Mouse (Mus musculus) liver, postnatal 0 days (tissue): ENCODE measurements around the gene Lmna. TPM values are rescaled to one million over a fixed set of nuclear protein-coding genes. Genes with fewer than 3 reads are reported as not detected.

Experiments
- ATAC-seq: fragments of 200-750 bp; cut with Nextera tagmentation; 2 replicates; pipeline ENCODE4 v1.8.0; 2017; ENCODE audit warnings: mild to moderate bottlenecking, moderate library complexity
- DNase-seq: peaks from one replicate; pipeline ENCODE4 v3.0.0-alpha.2; 2016
- H3K27ac ChIP-seq: fragments of 300-500 bp; sonication (generic); 2 replicates; pipeline ENCODE4 v1.5.1; 2014; ENCODE audit warnings: antibody characterized with exemption, moderate library complexity, mild to moderate bottlenecking, low read depth
- H3K27me3 ChIP-seq: fragments of 300-500 bp; sonication (generic); 2 replicates; pipeline ENCODE4 v1.6.1; 2014; ENCODE audit warnings: low read length, control low read depth, mixed read lengths; ENCODE audit not compliant: insufficient read depth
- H3K36me3 ChIP-seq: fragments of 300-500 bp; sonication (generic); replicated peaks from 2 replicates; pipeline ENCODE4 v1.6.1; 2014; ENCODE audit warnings: mild to moderate bottlenecking, control low read depth, low read length, moderate library complexity, mixed read lengths; ENCODE audit not compliant: insufficient read depth
- H3K4me1 ChIP-seq: fragments of 300-500 bp; sonication (generic); 2 replicates; pipeline ENCODE4 v1.6.1; 2014; ENCODE audit warnings: antibody characterized with exemption, mild to moderate bottlenecking, control low read depth; ENCODE audit not compliant: insufficient read depth
- H3K4me2 ChIP-seq: fragments of 300-500 bp; sonication (generic); 2 replicates; pipeline ENCODE4 v1.6.1; 2014; ENCODE audit warnings: low read depth, mild to moderate bottlenecking, low read length, moderate library complexity, mixed read lengths
- H3K4me3 ChIP-seq: fragments of 300-500 bp; sonication (generic); 2 replicates; pipeline ENCODE4 v1.5.1; 2014; ENCODE audit warnings: low read depth, low read length
- H3K9ac ChIP-seq: fragments of 300-500 bp; sonication (generic); replicated peaks from 2 replicates; pipeline ENCODE4 v1.6.1; 2014; ENCODE audit warnings: mild to moderate bottlenecking, moderate library complexity
- H3K9me3 ChIP-seq: fragments of 300-500 bp; sonication (generic); 2 replicates; pipeline ENCODE4 v1.6.1; 2016; ENCODE audit warnings: mild to moderate bottlenecking, control low read depth, low read length, mixed read lengths
- CTCF ChIP-seq: sonication (generic); IDR thresholded peaks from 2 replicates; pipeline ENCODE4 v1.5.1; 2016; ENCODE audit warnings: antibody characterized with exemption, low read depth
- EP300 ChIP-seq: IDR thresholded peaks from 2 replicates; pipeline ENCODE4 v1.6.1; 2016; ENCODE audit warnings: antibody characterized with exemption, low read depth, mild to moderate bottlenecking
- WGBS: fragments of 180-500 bp; shearing (Covaris S2); extraction: QIAGEN DNeasy Blood & Tissue Kit; methylation state at CpG from one replicate; pipeline ENCODE4 v1.1.7; 2014; ENCODE audit not compliant: insufficient replicate concordance; 5-methylcytosine and 5-hydroxymethylcytosine counted together
- polyA plus RNA-seq: library from polyadenylated mRNA; unstranded; fragments of >200 nt; fragmentation: Nextera tagmentation; extraction: Ambion mirVana; gene quantifications from 2 replicates; pipeline ENCODE4 v1.2.1, GENCODE M21; 2015

Gene Lmna
- polyA plus RNA-seq, 1 experiment from 2014 or later = 73.4 TPM

DNA sequence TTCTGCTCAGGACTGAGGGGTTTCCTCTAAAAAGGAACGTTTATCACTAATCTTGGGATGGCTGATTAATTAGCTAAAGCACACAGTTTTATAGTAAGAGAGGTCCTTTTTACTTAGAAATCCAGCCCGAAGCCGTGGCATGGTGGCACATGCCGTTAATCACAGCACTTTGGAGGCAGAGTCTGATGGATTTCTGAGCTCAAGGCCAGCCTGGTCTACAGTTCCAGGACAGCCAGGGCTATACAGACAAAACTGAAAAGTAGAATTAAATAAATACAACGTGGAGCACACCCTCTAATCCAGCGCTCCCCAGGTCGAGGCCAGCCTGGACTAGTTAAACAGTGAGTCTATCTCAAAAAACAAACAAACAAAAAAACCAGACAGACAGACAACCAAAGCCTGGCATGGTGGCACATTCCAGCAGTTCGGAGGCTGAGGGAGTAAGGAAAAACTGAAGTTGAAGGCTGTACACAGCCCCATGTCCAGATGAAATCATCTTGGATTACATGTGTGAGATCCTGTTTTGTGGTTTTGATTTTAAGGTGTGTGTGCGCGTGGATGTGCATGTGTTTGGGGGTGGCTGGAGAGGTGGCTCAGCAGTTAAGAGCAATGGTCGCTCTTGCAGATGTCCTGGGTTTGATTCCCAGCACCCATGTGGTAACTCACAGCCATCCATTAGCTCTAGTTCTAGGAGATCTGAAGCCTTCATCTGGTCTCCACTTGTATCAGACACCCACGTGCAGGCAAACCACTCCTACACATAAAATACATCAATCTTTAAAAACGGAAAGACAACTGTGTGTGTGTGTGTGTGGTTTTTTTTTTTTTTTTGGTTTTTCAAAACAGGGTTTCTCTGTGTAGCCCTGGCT is 899 bp upstream of the Lmna start:
- Histone ChIP-seq H3K4me3 (peak overlapping the region; percentile 42), H3K27ac (peak overlapping the region; percentile 86), H3K9ac (peak overlapping the region; percentile 54; the same call in 1 of the 2 replicates), H3K36me3 (no peaks in the 10 kb centered on the region), H3K27me3 (no peaks in the 10 kb centered on the region), H3K4me1 (peaks cover 42% of the 10 kb centered on the region), H3K9me3 (no peaks in the 10 kb centered on the region), H3K4me2 (peak overlapping the region; percentile 79)
- no peak; the same call in 1 of the 2 replicates for TF ChIP-seq EP300
- TF ChIP-seq CTCF = no peak
- DNase-seq (no peak), ATAC-seq (no peak)
- 37% methylated on average over 13 of the region's 13 CpGs for WGBS

DNA sequence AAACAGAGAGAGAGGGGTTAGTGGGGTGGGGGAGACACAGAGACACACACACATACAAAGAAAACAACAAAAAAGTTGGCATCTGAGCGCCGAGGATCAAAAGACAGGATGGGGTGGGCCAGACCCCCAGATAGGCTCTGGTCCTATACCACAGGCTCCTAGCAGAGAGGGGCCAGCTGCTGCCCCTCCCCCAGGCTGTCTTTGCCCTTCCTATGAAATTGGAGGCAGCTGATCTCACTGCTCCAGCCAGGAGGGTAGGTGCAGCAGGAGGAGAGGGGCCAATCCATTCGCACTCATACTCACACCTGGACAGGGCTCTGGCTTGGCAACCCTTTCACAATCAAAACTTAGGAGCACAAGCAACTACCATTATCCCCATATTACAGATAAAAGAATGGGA is 506 bp downstream of the Lmna start:
- peak overlapping the region; percentile 42 for H3K4me3 ChIP-seq
- DNase-seq (no peak), ATAC-seq (peak; percentile 2)
- no peaks in the 10 kb centered on the region for H3K9me3 ChIP-seq
- H3K27ac ChIP-seq = peak overlapping the region; percentile 86
- H3K27me3 ChIP-seq = no peaks in the 10 kb centered on the region
- TF ChIP-seq CTCF (no peak), EP300 (no peak)
- WGBS = 60% methylated on average over 3 of the region's 3 CpGs
- no peaks in the 10 kb centered on the region for H3K36me3 ChIP-seq
- peaks cover 42% of the 10 kb centered on the region for H3K4me1 ChIP-seq
- H3K9ac ChIP-seq = peak overlapping the region; percentile 54
- H3K4me2 ChIP-seq = peak overlapping the region; percentile 79

DNA sequence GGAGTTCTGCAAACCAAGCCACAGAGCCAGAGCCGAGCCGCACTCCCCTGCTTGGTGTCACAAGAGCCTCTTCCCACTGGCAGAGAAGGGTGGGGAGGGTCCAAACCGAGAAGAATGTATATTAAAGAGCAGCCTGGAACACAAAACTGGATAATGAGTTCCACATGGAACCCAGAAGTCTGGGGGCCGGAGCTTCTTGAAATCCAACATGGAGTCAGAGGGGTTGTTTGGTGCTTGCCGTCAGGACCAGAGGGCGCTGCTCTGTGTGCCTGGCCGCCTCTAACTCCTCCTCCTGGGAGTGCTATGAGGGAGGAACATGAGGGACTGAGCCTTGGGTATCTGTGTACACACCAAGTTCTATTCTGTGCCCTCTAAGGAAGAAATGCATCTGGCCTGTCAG is 4.0 kb downstream of the Lmna start:
- H3K27me3 ChIP-seq = no peaks in the 10 kb centered on the region
- no peaks in the 10 kb centered on the region for H3K36me3 ChIP-seq
- H3K4me3 ChIP-seq = no peak overlapping the region
- H3K4me2 ChIP-seq = no peak overlapping the region
- DNase-seq (no peak), ATAC-seq (no peak)
- no peak overlapping the region for H3K27ac ChIP-seq
- WGBS = 50% methylated on average over 7 of the region's 7 CpGs
- peaks cover 30% of the 10 kb centered on the region for H3K4me1 ChIP-seq
- no peak overlapping the region for H3K9ac ChIP-seq
- no peaks in the 10 kb centered on the region for H3K9me3 ChIP-seq
- TF ChIP-seq CTCF (0 out of 2 replicates have a peak, but pooled peaks have one; percentile 1), EP300 (no peak)

DNA sequence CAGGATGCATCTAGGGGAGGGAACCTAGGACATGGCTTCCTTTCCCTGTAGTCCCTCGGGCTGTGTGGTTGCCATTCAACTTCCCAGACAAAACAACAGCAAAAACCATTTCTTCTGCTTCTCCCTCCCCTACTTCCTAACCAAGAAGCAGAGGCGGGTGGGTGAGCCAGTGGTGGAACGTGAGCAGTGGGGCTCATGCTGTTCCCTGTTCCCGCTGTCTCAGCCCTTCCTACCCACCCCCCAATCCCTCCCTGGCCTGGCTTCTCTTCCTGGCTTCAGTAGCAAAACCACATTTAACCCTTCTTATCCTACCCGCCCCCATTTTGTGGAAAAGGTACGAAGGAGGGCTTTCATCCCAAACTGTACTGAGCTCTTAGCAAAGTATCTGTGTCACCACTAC is 4.7 kb downstream of the Lmna start:
- H3K27me3 ChIP-seq = no peaks in the 10 kb centered on the region
- peaks cover 31% of the 10 kb centered on the region for H3K4me1 ChIP-seq
- TF ChIP-seq CTCF (no peak), EP300 (no peak)
- no peak for ATAC-seq
- H3K36me3 ChIP-seq = no peaks in the 10 kb centered on the region
- H3K4me3 ChIP-seq = no peak overlapping the region
- H3K4me2 ChIP-seq = no peak overlapping the region
- no peak for DNase-seq
- no peak overlapping the region for H3K27ac ChIP-seq
- no peak overlapping the region for H3K9ac ChIP-seq
- no peaks in the 10 kb centered on the region for H3K9me3 ChIP-seq
- WGBS = 67% methylated on average over 6 of the region's 6 CpGs

DNA sequence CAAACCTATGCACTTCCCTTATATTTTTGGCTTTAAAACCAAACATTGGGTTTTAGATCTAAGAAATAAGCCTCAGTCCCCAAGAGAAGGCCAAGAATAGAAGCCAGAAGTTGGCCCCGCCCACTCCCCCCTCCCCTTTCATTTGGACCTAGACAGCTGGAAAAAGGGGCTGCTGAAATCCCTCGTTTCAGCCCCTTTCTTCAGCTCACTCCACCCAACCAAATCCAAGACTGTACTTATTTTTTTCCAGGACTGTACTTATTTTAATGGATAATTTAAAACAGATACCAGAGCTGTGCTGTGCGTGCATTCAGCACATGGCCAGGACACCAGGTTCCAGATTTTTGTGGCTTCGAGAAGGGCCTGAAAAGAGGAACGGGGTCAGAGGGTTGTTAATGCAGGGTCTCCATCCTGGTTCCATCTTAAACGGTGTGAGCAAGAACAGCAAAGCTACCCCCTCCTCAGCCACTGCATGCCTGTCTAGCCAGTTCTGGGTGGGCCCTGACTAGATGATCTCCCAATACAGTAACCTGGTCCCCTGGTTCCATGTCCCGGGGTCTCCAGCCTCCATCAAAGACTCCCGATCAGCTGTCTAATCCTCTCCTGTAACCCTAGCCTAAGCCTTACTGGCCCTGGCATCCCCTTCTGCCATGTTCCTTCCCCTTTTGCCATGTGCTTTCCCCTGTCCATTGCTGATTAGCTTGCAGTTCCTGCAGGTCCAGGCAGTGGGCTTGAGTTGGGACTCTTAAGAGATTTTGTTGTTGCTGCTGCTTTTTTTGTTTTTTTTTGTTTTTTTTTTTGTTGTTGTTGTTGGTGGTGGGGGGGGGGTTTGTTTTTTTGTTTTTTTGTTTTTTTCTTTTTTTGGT is 5.6 kb downstream of the Lmna start:
- Histone ChIP-seq H3K4me2 (no peak overlapping the region), H3K27ac (peak overlapping the region; percentile 94; the same call in 1 of the 2 replicates), H3K4me3 (no peak overlapping the region), H3K9ac (no peak overlapping the region), H3K9me3 (no peaks in the 10 kb centered on the region), H3K27me3 (no peaks in the 10 kb centered on the region), H3K4me1 (peaks cover 23% of the 10 kb centered on the region), H3K36me3 (peaks cover 5% of the 10 kb centered on the region; the same call in 1 of the 2 replicates)
- TF ChIP-seq CTCF (no peak), EP300 (no peak)
- 40% methylated on average over 8 of the region's 8 CpGs for WGBS
- DNase-seq (no peak), ATAC-seq (no peak)

DNA sequence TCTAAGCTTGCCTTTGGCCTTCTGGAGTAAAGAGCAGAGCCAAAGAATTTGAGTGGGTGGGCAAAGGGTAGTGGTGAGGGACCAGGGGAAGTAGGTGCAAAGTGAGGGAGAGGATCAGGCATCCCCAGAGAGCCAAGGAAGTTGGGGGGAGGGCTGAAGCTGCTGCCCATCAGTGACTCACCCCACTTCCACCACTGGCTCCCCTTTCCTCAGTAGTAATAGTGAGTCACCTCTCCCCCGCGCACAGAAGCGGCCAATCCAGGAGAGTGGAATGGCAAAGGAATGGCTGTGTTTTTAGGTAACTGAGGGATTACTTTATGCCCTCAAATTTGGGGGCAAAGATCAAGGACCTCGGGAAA is 6.3 kb downstream of the Lmna start:
- H3K4me3 ChIP-seq = peak overlapping the region; percentile 88
- TF ChIP-seq EP300 = no peak
- no peak for TF ChIP-seq CTCF
- H3K36me3 ChIP-seq = peaks cover 12% of the 10 kb centered on the region
- H3K9me3 ChIP-seq = no peaks in the 10 kb centered on the region
- WGBS = 28% methylated on average over 4 of the region's 4 CpGs
- H3K27ac ChIP-seq = peak overlapping the region; percentile 94
- H3K4me2 ChIP-seq = peak overlapping the region; percentile 96
- H3K4me1 ChIP-seq = peaks cover 22% of the 10 kb centered on the region
- H3K9ac ChIP-seq = no peak overlapping the region
- H3K27me3 ChIP-seq = no peaks in the 10 kb centered on the region
- DNase-seq (no peak), ATAC-seq (no peak; the same call in 1 of the 2 replicates)
